Mouse (Mus musculus): ENCODE measurements around the gene Phactr2. TPM values are rescaled to one million over a fixed set of nuclear protein-coding genes. Genes with fewer than 3 reads are reported as not detected.

The Phactr2 gene
- total and polyA plus RNA-seq, 3 experiments = not detected

DNA sequence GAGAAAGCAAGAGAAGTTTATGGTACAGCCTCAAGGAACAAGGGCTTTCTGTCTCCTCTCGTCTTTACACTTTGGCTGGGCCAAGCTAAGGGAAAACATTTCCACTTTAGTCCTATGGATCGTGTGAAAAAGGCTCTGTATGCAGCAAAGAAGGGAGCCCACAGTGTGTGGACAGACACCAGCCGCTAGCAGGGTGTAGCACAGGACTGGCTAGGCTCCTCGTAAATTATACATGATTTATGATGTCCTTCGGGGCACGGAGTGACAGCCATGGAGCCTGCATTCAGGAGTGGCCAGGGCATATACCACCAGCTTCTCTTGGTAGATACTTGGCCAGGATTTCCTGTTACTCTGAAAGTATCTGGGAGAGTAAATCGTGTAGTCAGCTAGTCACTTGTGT, 203.1 kb downstream of the Phactr2 start:
- H3K79me2 ChIP-seq (ENCODE audit: control insufficient read depth, insufficient read depth, low read length, poor library complexity) = no peaks in the 10 kb centered on the region
- DNase-seq (ENCODE audit: low read depth, low spot score) = no peak
- H3K4me3 ChIP-seq (ENCODE audit: control insufficient read depth in 1 of 2, insufficient read depth in 1 of 2, low read depth in 2 of 2, low read length in 2 of 2) = no peak overlapping the region
- H3K27ac ChIP-seq (ENCODE audit: control insufficient read depth, low read depth, low read length) = no peak overlapping the region
- no peak overlapping the region for H3K9ac ChIP-seq (ENCODE audit: control insufficient read depth, low read depth, low read length, poor library complexity, severe bottlenecking)
- no peak for TF ChIP-seq TBP (IDR thresholded peaks at IDR 0.05; ENCODE audit: low read depth, low read length)
- no peak for TF ChIP-seq ZNF384 (IDR thresholded peaks at IDR 0.05; ENCODE audit: low read depth, low read length)
- no peak for TF ChIP-seq MYC (IDR thresholded peaks at IDR 0.05; ENCODE audit: low read depth, low read length)
- TF ChIP-seq POLR2A (IDR thresholded peaks at IDR 0.05; ENCODE audit: control insufficient read depth in 1 of 2, insufficient read depth in 1 of 2, low read depth in 1 of 2, low read length in 2 of 2, poor library complexity in 1 of 2) = no peak
- no peak for TF ChIP-seq RCOR1 (IDR thresholded peaks at IDR 0.05; ENCODE audit: low read depth, low read length)
- no peak for TF ChIP-seq ETS1 (IDR thresholded peaks at IDR 0.05; ENCODE audit: low read depth, low read length)
- no peaks in the 10 kb centered on the region for H3K36me3 ChIP-seq (ENCODE audit: control insufficient read depth in 1 of 2, insufficient read depth in 2 of 2, low read length in 2 of 2)
- no peaks in the 10 kb centered on the region for H3K9me3 ChIP-seq (replicated peaks; ENCODE audit: insufficient read depth, low read length)
- H3K4me1 ChIP-seq (ENCODE audit: control insufficient read depth in 1 of 2, insufficient read depth in 2 of 2, low read length in 2 of 2) = no peaks in the 10 kb centered on the region
- H3K27me3 ChIP-seq (ENCODE audit: control insufficient read depth in 1 of 2, insufficient read depth in 2 of 2, low read length in 2 of 2) = no peaks in the 10 kb centered on the region

DNA sequence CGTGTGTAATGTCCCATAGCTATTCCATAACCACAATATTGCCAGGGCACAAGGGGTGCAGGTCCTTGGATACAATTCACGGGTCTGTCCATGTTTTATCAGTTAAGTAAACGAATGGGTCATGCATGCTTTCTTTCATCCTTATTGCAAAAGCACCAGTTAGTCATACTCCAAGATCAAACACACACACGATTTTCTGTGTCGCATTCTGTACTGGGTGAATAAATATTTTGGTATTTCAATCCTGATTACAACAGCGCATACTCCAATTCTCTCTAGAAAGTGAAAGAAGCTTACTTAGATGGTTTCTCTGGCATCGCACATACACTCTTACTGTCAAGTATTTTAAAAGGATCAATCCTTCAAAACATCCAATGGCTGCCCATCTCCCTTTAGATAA, 203.9 kb downstream of the Phactr2 start:
- TF ChIP-seq USF1 (IDR thresholded peaks at IDR 0.05; ENCODE audit: low read depth, low read length) (no peak), EP300 (IDR thresholded peaks at IDR 0.05; ENCODE audit: low read depth in 1 of 2, low read length in 2 of 2) (no peak), ZKSCAN1 (IDR thresholded peaks at IDR 0.05; ENCODE audit: low read depth, low read length) (no peak), NRF1 (IDR thresholded peaks at IDR 0.05; ENCODE audit: insufficient read depth, low read depth, low read length, poor library complexity, severe bottlenecking) (no peak), MYC (IDR thresholded peaks at IDR 0.05; ENCODE audit: low read depth, low read length) (no peak), MYB (IDR thresholded peaks at IDR 0.05; ENCODE audit: low read depth, low read length) (no peak)

DNA sequence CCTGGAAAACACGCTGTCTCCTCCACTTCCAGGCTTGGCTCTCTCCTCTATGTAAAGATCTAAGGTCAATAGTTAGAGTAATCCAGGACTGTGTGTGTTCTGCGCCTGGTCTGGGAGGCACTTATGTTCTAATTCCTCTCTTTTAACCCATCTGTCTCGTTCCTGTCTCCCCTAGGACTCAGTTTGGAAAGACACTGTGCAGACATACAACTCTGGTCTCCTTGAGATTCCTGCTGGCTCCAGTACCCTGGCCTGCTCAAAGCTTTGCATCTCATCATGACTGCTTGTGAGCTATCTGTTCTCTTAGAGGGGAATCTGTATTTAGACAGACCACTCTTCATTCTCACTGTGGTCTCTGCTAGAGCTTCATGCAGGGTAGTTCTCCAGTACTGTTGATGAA, 215.0 kb downstream of the Phactr2 start:
- TF ChIP-seq USF1 (IDR thresholded peaks at IDR 0.05; ENCODE audit: low read depth, low read length) (no peak), ZNF384 (IDR thresholded peaks at IDR 0.05; ENCODE audit: low read depth, low read length) (no peak), MYB (IDR thresholded peaks at IDR 0.05; ENCODE audit: low read depth, low read length) (no peak)
- no peak overlapping the region for H3K27ac ChIP-seq (ENCODE audit: control insufficient read depth, low read depth, low read length)
- no peaks in the 10 kb centered on the region for H3K27me3 ChIP-seq (ENCODE audit: control insufficient read depth in 1 of 2, insufficient read depth in 2 of 2, low read length in 2 of 2)
- DNase-seq (ENCODE audit: low read depth, low spot score) = no peak
- no peaks in the 10 kb centered on the region for H3K4me1 ChIP-seq (ENCODE audit: control insufficient read depth in 1 of 2, insufficient read depth in 2 of 2, low read length in 2 of 2)
- H3K9ac ChIP-seq (ENCODE audit: control insufficient read depth, low read depth, low read length, poor library complexity, severe bottlenecking) = no peak overlapping the region
- H3K4me3 ChIP-seq (ENCODE audit: control insufficient read depth in 1 of 2, insufficient read depth in 1 of 2, low read depth in 2 of 2, low read length in 2 of 2) = no peak overlapping the region
- H3K36me3 ChIP-seq (ENCODE audit: control insufficient read depth in 1 of 2, insufficient read depth in 2 of 2, low read length in 2 of 2) = no peaks in the 10 kb centered on the region
- no peaks in the 10 kb centered on the region for H3K79me2 ChIP-seq (ENCODE audit: control insufficient read depth, insufficient read depth, low read length, poor library complexity)
- H3K9me3 ChIP-seq (replicated peaks; ENCODE audit: insufficient read depth, low read length) = no peaks in the 10 kb centered on the region

More for the DNA sequence above, 203.9 kb downstream of the Phactr2 start:
- Histone ChIP-seq H3K27ac (ENCODE audit: control insufficient read depth, low read depth, low read length) (no peak overlapping the region), H3K9me3 (replicated peaks; ENCODE audit: insufficient read depth, low read length) (no peaks in the 10 kb centered on the region), H3K4me3 (ENCODE audit: control insufficient read depth in 1 of 2, insufficient read depth in 1 of 2, low read depth in 2 of 2, low read length in 2 of 2) (no peak overlapping the region), H3K4me1 (ENCODE audit: control insufficient read depth in 1 of 2, insufficient read depth in 2 of 2, low read length in 2 of 2) (no peaks in the 10 kb centered on the region), H3K9ac (ENCODE audit: control insufficient read depth, low read depth, low read length, poor library complexity, severe bottlenecking) (no peak overlapping the region), H3K36me3 (ENCODE audit: control insufficient read depth in 1 of 2, insufficient read depth in 2 of 2, low read length in 2 of 2) (no peaks in the 10 kb centered on the region), H3K79me2 (ENCODE audit: control insufficient read depth, insufficient read depth, low read length, poor library complexity) (no peaks in the 10 kb centered on the region), H3K27me3 (ENCODE audit: control insufficient read depth in 1 of 2, insufficient read depth in 2 of 2, low read length in 2 of 2) (no peaks in the 10 kb centered on the region)
- no peak for DNase-seq (ENCODE audit: low read depth, low spot score)
